Mouse (Mus musculus) embryonic fibroblast, embryonic 13.5 days (primary cell): ENCODE measurements around the gene Cdc14a.

Experiments used
- CTCF ChIP-seq: IDR thresholded peaks from 2 replicates; pipeline ENCODE4 v1.5.1; 2011; ENCODE audit warnings: mild to moderate bottlenecking, control low read depth, low read length, moderate library complexity, borderline replicate concordance; ENCODE audit not compliant: insufficient read depth
- POLR2A ChIP-seq: IDR thresholded peaks from 2 replicates; pipeline ENCODE4 v1.6.1; 2011; ENCODE audit warnings: low read depth, mild to moderate bottlenecking, control low read depth, low read length, moderate library complexity

GRCm38 (mm10) chr3:116327001-116327615 is 96.7 kb downstream of the Cdc14a start:
- no peak for TF ChIP-seq POLR2A
- TF ChIP-seq CTCF: peak; percentile 99
